Mouse (Mus musculus) midbrain, postnatal 0 days (tissue): ENCODE measurements at regions not wholly inside any gene's neighbourhood (a gene's known extent, or its start where the extent isn't known, plus 50 kb on each side); places are given as distances from the start of the nearest gene placed in this dataset.
A peak's percentile ranks its signal among the peaks of the same experiment; 100 is the strongest.

Experiments
- ATAC-seq: fragments of 200-750 bp; cut with Nextera tagmentation; 2 replicates; pipeline ENCODE4 v1.8.0; 2017; ENCODE audit warnings: moderate number of reproducible peaks, mild to moderate bottlenecking, moderate TSS enrichment, moderate library complexity; ENCODE audit not compliant: low FRiP score
- DNase-seq: peaks from one replicate; pipeline ENCODE4 v3.0.0-alpha.2; 2015; ENCODE audit warnings: low spot score
- H3K27ac ChIP-seq: fragments of 300-500 bp; sonication (generic); 2 replicates; pipeline ENCODE4 v1.5.1; 2014; ENCODE audit warnings: low read depth, mild to moderate bottlenecking, low read length, mixed read lengths
- H3K27me3 ChIP-seq: fragments of 300-500 bp; sonication (generic); 2 replicates; pipeline ENCODE4 v1.6.1; 2014; ENCODE audit warnings: low read length, control low read depth, mixed read lengths; ENCODE audit not compliant: insufficient read depth
- H3K36me3 ChIP-seq: fragments of 300-500 bp; sonication (generic); 2 replicates; pipeline ENCODE4 v1.6.1; 2014; ENCODE audit warnings: low read length, control low read depth, mixed read lengths; ENCODE audit not compliant: insufficient read depth
- H3K4me1 ChIP-seq: fragments of 300-500 bp; sonication (generic); 2 replicates; pipeline ENCODE4 v1.6.1; 2014; ENCODE audit warnings: mild to moderate bottlenecking, control low read depth, antibody characterized with exemption, low read length, mixed read lengths; ENCODE audit not compliant: insufficient read depth
- H3K4me2 ChIP-seq: fragments of 300-500 bp; sonication (generic); 2 replicates; pipeline ENCODE4 v1.6.1; 2014; ENCODE audit warnings: low read depth, mild to moderate bottlenecking, low read length, mixed read lengths; ENCODE audit not compliant: poor library complexity, severe bottlenecking
- H3K4me3 ChIP-seq: fragments of 300-500 bp; sonication (generic); 2 replicates; pipeline ENCODE4 v1.5.1; 2014; ENCODE audit warnings: low read depth, mild to moderate bottlenecking, low read length, moderate library complexity
- H3K9ac ChIP-seq: fragments of 300-500 bp; sonication (generic); replicated peaks from 2 replicates; pipeline ENCODE4 v1.6.1; 2014; ENCODE audit warnings: mild to moderate bottlenecking, low read length, moderate library complexity, mixed read lengths; ENCODE audit not compliant: poor library complexity, severe bottlenecking
- H3K9me3 ChIP-seq: fragments of 300-500 bp; sonication (generic); 2 replicates; pipeline ENCODE4 v1.6.1; 2016; ENCODE audit warnings: low read length, control low read depth
- CTCF ChIP-seq: IDR thresholded peaks from 2 replicates; pipeline ENCODE4 v1.5.1; 2016; ENCODE audit warnings: antibody characterized with exemption, mild to moderate bottlenecking
- WGBS: fragments of 180-500 bp; shearing (Covaris S2); extraction: QIAGEN DNeasy Blood & Tissue Kit; methylation state at CpG from one replicate; pipeline ENCODE4 v1.1.7; 2014; 5-methylcytosine and 5-hydroxymethylcytosine counted together

- 33% methylated on average over 8 of the region's 8 CpGs for WGBS
- DNase-seq: peak; percentile 43
- H3K27me3 ChIP-seq: no peaks in the 10 kb centered on the region
- H3K9me3 ChIP-seq: no peaks in the 10 kb centered on the region
- no peak overlapping the region for H3K9ac ChIP-seq
- no peak overlapping the region for H3K4me2 ChIP-seq
- H3K4me1 ChIP-seq: 0 out of 2 replicates have a peak, but pooled peaks cover 8% of the 10 kb centered on the region
- TF ChIP-seq CTCF: no peak
- no peak overlapping the region for H3K27ac ChIP-seq
- H3K36me3 ChIP-seq: no peaks in the 10 kb centered on the region
- H3K4me3 ChIP-seq: no peak overlapping the region
- ATAC-seq: no peak
These were observed 57.5 kb upstream of the 4930470P17Rik start for GRCm38 (mm10) chr2:170659291-170659690.

GRCm38 (mm10) chr2:170658520-170658919 lies 56.7 kb upstream of the 4930470P17Rik start:
- Histone ChIP-seq H3K9me3 (no peaks in the 10 kb centered on the region), H3K27me3 (no peaks in the 10 kb centered on the region), H3K9ac (no peak overlapping the region), H3K4me1 (peaks cover 8% of the 10 kb centered on the region; the same call in 1 of the 2 replicates), H3K27ac (no peak overlapping the region), H3K36me3 (no peaks in the 10 kb centered on the region), H3K4me3 (no peak overlapping the region), H3K4me2 (no peak overlapping the region)
- WGBS: 56% methylated on average over 7 of the region's 7 CpGs
- TF ChIP-seq CTCF: no peak
- no peak for DNase-seq
- no peak for ATAC-seq

- no peak for DNase-seq
- H3K27me3 ChIP-seq: no peaks in the 10 kb centered on the region
- no peak overlapping the region for H3K4me3 ChIP-seq
- no peaks in the 10 kb centered on the region for H3K9me3 ChIP-seq
- no peak overlapping the region for H3K4me2 ChIP-seq
- no peak overlapping the region; the same call in 1 of the 2 replicates for H3K27ac ChIP-seq
- no peaks in the 10 kb centered on the region for H3K36me3 ChIP-seq
- ATAC-seq: no peak
- no peak for TF ChIP-seq CTCF
- 7% methylated on average over 7 of the region's 7 CpGs for WGBS
- H3K4me1 ChIP-seq: peaks cover 8% of the 10 kb centered on the region; the same call in 1 of the 2 replicates
- no peak overlapping the region for H3K9ac ChIP-seq
These were observed 56.0 kb upstream of the 4930470P17Rik start for GRCm38 (mm10) chr2:170657821-170658221.

GRCm38 (mm10) chr2:170652128-170652527 lies 50.3 kb upstream of the 4930470P17Rik start:
- ATAC-seq: no peak
- TF ChIP-seq CTCF: no peak
- Histone ChIP-seq H3K4me2 (no peak overlapping the region), H3K4me3 (no peak overlapping the region), H3K9me3 (no peaks in the 10 kb centered on the region), H3K27ac (no peak overlapping the region), H3K36me3 (no peaks in the 10 kb centered on the region), H3K27me3 (no peaks in the 10 kb centered on the region), H3K9ac (no peak overlapping the region), H3K4me1 (peaks cover under 1% of the 10 kb centered on the region; the same call in 1 of the 2 replicates)
- no peak for DNase-seq
- 88% methylated on average over 11 of the region's 11 CpGs for WGBS
